Mouse (Mus musculus) right cerebral cortex, postnatal 10 days (tissue): ENCODE results near the gene Mtss1l.

Experiments
- DNase-seq, 2 experiments: peaks; one replicate each; pipeline ENCODE4 v3.0.0; 2021; ENCODE audit warnings: low spot score in 2 of 2

Mtss1l gene

GRCm38 (mm10) chr8:110720685-110721598 is at the start of gene Mtss1l:
Mtss1l (plus strand) TSS chr8:110721476.
- DNase-seq, result peak; percentile 91 to 92

GRCm38 (mm10) chr8:110672133-110672532 is 49.1 kb upstream of the Mtss1l start:
- DNase-seq, result no peak

- no peak for DNase-seq
Measured at GRCm38 (mm10) chr8:110673168-110673567, 48.1 kb upstream of the Mtss1l start.

- DNase-seq, result no peak
Measured at GRCm38 (mm10) chr8:110674589-110674988, 46.7 kb upstream of the Mtss1l start.

- no peak for DNase-seq
Measured at GRCm38 (mm10) chr8:110676702-110677101, 44.6 kb upstream of the Mtss1l start.

- no peak for DNase-seq
Measured at GRCm38 (mm10) chr8:110677174-110677660, 44.1 kb upstream of the Mtss1l start.

GRCm38 (mm10) chr8:110678989-110679388 is 42.3 kb upstream of the Mtss1l start:
- no peak for DNase-seq

- DNase-seq, result peak; percentile 85 to 90
Measured at GRCm38 (mm10) chr8:110687726-110688125, 33.5 kb upstream of the Mtss1l start.

GRCm38 (mm10) chr8:110689961-110690360 is 31.3 kb upstream of the Mtss1l start:
- DNase-seq, result no peak

- DNase-seq, result peak in 1 of 2 experiments; percentile 32
Measured at GRCm38 (mm10) chr8:110694226-110694625, 27.1 kb upstream of the Mtss1l start.

- peak in 1 of 2 experiments; percentile 36 for DNase-seq
Measured at GRCm38 (mm10) chr8:110694826-110695225, 26.4 kb upstream of the Mtss1l start.

- peak in 1 of 2 experiments; percentile 64 for DNase-seq
Measured at GRCm38 (mm10) chr8:110695431-110695830, 25.8 kb upstream of the Mtss1l start.

- DNase-seq, result no peak
Measured at GRCm38 (mm10) chr8:110696051-110696450, 25.2 kb upstream of the Mtss1l start.

- DNase-seq, result peak in 1 of 2 experiments; percentile 79
Measured at GRCm38 (mm10) chr8:110697571-110697970, 23.7 kb upstream of the Mtss1l start.

GRCm38 (mm10) chr8:110698098-110698497 is 23.2 kb upstream of the Mtss1l start:
- no peak for DNase-seq

GRCm38 (mm10) chr8:110699501-110699900 is 21.8 kb upstream of the Mtss1l start:
- no peak for DNase-seq

- DNase-seq, result no peak
Measured at GRCm38 (mm10) chr8:110700561-110700960, 20.7 kb upstream of the Mtss1l start.

- DNase-seq, result no peak
Measured at GRCm38 (mm10) chr8:110702636-110703459, 18.4 kb upstream of the Mtss1l start.

GRCm38 (mm10) chr8:110703460-110704061 is 17.7 kb upstream of the Mtss1l start:
- peak in 1 of 2 experiments; percentile 26 for DNase-seq

GRCm38 (mm10) chr8:110704103-110704502 is 17.2 kb upstream of the Mtss1l start:
- peak in 1 of 2 experiments; percentile 28 for DNase-seq

GRCm38 (mm10) chr8:110705391-110706287 is 15.6 kb upstream of the Mtss1l start:
- peak; percentile 74 for DNase-seq
